Mouse (Mus musculus) lung, embryonic 14.5 days (tissue): ENCODE data around the gene Rsc1a1. TPM values are rescaled to one million over a fixed set of nuclear protein-coding genes. Genes with fewer than 3 reads are reported as not detected.

Experiments
- ATAC-seq: fragments of 200-750 bp; cut with Nextera tagmentation; 2 replicates; pipeline ENCODE4 v1.8.0; 2017; ENCODE audit warnings: mild to moderate bottlenecking, moderate TSS enrichment, moderate library complexity; ENCODE audit not compliant: insufficient read depth
- DNase-seq: peaks from one replicate; pipeline ENCODE4 v3.0.0-alpha.2; 2015
- H3K27ac ChIP-seq: fragments of 300-500 bp; sonication (generic); 2 replicates; pipeline ENCODE4 v1.5.1; 2014; ENCODE audit warnings: low read depth, mild to moderate bottlenecking, moderate library complexity
- H3K27me3 ChIP-seq: fragments of 300-500 bp; sonication (generic); 2 replicates; pipeline ENCODE4 v1.6.1; 2014; ENCODE audit warnings: low read length, control low read depth; ENCODE audit not compliant: insufficient read depth
- H3K36me3 ChIP-seq: fragments of 300-500 bp; sonication (generic); 2 replicates; pipeline ENCODE4 v1.6.1; 2014; ENCODE audit warnings: control low read depth; ENCODE audit not compliant: insufficient read depth
- H3K4me1 ChIP-seq: fragments of 300-500 bp; sonication (generic); 2 replicates; pipeline ENCODE4 v1.6.1; 2014; ENCODE audit warnings: antibody characterized with exemption, control low read depth; ENCODE audit not compliant: insufficient read depth
- H3K4me2 ChIP-seq: fragments of 300-500 bp; sonication (generic); 2 replicates; pipeline ENCODE4 v1.6.1; 2014; ENCODE audit warnings: mild to moderate bottlenecking
- H3K4me3 ChIP-seq: fragments of 300-500 bp; sonication (generic); 2 replicates; pipeline ENCODE4 v1.5.1; 2014; ENCODE audit warnings: low read depth, low read length
- H3K9ac ChIP-seq: fragments of 300-500 bp; sonication (generic); 2 replicates; pipeline ENCODE4 v1.6.1; 2014
- H3K9me3 ChIP-seq: fragments of 300-500 bp; sonication (generic); 2 replicates; pipeline ENCODE4 v1.6.1; 2016; ENCODE audit warnings: low read depth, low read length, control low read depth
- CTCF ChIP-seq: IDR thresholded peaks from 2 replicates; pipeline ENCODE4 v1.5.1; 2016; ENCODE audit warnings: antibody characterized with exemption, low read depth
- WGBS: fragments of 180-500 bp; shearing (Covaris S2); extraction: QIAGEN DNeasy Blood & Tissue Kit; methylation state at CpG from one replicate; pipeline ENCODE4 v1.1.7; 2014; 5-methylcytosine and 5-hydroxymethylcytosine counted together
- polyA plus RNA-seq: library from polyadenylated mRNA; unstranded; fragments of >200 nt; fragmentation: Nextera tagmentation; extraction: Ambion mirVana; gene quantifications from 2 replicates; pipeline ENCODE4 v1.2.1, GENCODE M21; 2014

Rsc1a1 gene
- polyA plus RNA-seq, 1 experiment from 2014 or later = 3.2 TPM

DNA sequence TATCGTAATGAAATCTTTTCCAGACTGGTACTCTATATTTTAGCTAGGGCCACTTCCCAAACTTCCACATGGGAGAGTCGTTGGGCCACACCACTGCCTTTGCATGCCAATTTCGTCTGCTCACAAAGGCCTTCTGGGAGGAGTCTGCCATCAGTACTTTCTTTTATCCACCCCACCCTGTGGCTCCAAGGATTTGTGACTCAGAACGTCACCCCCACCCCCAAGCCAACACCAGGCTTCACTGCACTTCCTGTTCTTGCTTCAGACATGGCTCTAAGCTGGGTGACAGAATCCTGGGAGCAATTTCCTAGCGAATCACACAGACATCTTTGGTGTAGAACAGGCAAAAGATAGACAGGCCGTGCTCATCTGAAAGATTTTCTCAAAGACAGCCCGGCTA is 3.6 kb downstream of the Rsc1a1 start:
- 51% methylated on average over 7 of the region's 7 CpGs for WGBS
- no peak overlapping the region for H3K4me3 ChIP-seq
- no peak for DNase-seq
- H3K9me3 ChIP-seq = no peaks in the 10 kb centered on the region
- no peak overlapping the region for H3K27ac ChIP-seq
- H3K27me3 ChIP-seq = no peaks in the 10 kb centered on the region
- ATAC-seq = no peak
- no peak overlapping the region for H3K4me2 ChIP-seq
- no peak for TF ChIP-seq CTCF
- no peak overlapping the region for H3K9ac ChIP-seq
- H3K36me3 ChIP-seq = peaks cover 48% of the 10 kb centered on the region
- 0 out of 2 replicates have a peak, but pooled peaks cover 3% of the 10 kb centered on the region for H3K4me1 ChIP-seq

DNA sequence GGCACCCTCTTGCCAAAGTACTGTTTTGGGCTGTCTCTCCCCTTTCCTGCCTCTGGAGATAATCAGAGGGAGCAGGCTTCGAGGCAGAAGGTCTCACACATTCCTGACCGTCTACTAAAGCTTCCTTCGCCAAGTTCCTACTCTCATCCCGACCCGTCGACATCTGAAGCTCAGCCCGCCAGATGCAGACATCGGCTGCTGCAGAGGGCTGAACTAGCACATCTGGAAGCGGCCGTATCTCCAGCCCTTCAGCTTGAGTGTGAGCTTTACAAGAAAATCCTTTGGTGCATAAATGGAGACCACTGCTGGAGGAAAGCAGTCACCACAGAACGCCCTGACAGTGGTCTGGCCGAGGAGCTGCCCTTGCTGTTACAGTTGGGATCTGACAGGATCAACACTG is 4.5 kb downstream of the Rsc1a1 start:
- Histone ChIP-seq H3K9ac (no peak overlapping the region), H3K27me3 (no peaks in the 10 kb centered on the region), H3K27ac (peak overlapping the region; percentile 39; the same call in 1 of the 2 replicates), H3K9me3 (no peaks in the 10 kb centered on the region), H3K36me3 (peaks cover 40% of the 10 kb centered on the region), H3K4me1 (0 out of 2 replicates have a peak, but pooled peaks cover 3% of the 10 kb centered on the region), H3K4me2 (no peak overlapping the region), H3K4me3 (no peak overlapping the region)
- 41% methylated on average over 12 of the region's 12 CpGs for whole genome bisulfite sequencing
- no peak for TF ChIP-seq CTCF
- ATAC-seq (peak; percentile 51; the same call in 1 of the 2 replicates), DNase-seq (peak; percentile 68)

DNA sequence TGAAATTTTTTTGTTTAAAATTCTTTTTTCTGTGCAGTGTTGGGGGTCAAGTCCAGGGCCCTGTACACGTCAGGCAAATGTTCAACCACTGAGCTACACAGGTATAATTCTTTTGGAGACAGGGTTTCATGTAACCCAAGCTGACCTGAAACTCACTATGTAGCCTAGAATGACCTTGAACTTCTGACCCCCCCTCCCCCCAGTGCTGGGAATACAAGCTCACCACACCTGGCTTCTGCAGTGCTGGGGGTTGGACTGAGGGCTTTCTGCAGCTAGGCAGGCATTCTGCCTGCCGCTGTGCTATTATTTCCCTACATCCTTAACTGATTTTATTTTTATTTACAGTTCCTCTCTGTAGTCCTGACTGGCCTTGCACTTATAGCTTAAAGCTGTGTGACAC is 6.4 kb downstream of the Rsc1a1 start:
- H3K27ac ChIP-seq = no peak overlapping the region
- no peak for TF ChIP-seq CTCF
- ATAC-seq = no peak

DNA sequence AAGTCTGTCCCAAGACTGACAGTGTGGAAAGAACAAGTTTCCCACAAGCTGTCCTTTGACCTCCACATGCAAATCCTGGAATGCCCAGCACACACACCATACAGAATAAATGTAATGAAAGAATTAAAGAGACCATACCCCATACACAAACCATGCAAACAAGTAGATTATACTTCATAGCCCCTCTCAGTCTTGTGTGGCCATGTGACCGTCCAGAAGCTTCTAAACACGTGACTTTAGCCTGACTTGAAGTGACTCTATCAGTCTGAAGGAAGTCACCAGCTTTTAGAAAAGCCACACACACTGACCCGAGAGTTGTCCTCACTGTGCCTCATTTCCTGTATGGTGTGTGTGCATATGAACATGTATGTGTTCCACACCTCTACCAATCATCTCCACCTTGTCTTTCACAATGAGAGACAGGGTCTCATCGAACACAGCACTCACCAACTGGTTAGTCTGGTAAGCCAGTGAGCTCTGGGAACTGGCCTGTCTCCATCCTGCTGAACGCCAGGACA is 8.9 kb downstream of the Rsc1a1 start:
- no peak for TF ChIP-seq CTCF
- Histone ChIP-seq H3K4me3 (no peak overlapping the region), H3K36me3 (no peaks in the 10 kb centered on the region), H3K27ac (no peak overlapping the region), H3K9ac (no peak overlapping the region), H3K4me2 (no peak overlapping the region), H3K4me1 (no peaks in the 10 kb centered on the region), H3K27me3 (no peaks in the 10 kb centered on the region), H3K9me3 (no peaks in the 10 kb centered on the region)
- ATAC-seq (no peak), DNase-seq (no peak)
- WGBS = 73% methylated on average over 5 of the region's 5 CpGs

More for the DNA sequence above, 6.4 kb downstream of the Rsc1a1 start:
- Histone ChIP-seq H3K27me3 (no peaks in the 10 kb centered on the region), H3K4me1 (0 out of 2 replicates have a peak, but pooled peaks cover 3% of the 10 kb centered on the region), H3K4me3 (no peak overlapping the region), H3K9ac (no peak overlapping the region), H3K9me3 (no peaks in the 10 kb centered on the region), H3K36me3 (peaks cover 21% of the 10 kb centered on the region), H3K4me2 (no peak overlapping the region)
- 85% methylated on average over 2 of the region's 2 CpGs for WGBS
- no peak for DNase-seq

DNA sequence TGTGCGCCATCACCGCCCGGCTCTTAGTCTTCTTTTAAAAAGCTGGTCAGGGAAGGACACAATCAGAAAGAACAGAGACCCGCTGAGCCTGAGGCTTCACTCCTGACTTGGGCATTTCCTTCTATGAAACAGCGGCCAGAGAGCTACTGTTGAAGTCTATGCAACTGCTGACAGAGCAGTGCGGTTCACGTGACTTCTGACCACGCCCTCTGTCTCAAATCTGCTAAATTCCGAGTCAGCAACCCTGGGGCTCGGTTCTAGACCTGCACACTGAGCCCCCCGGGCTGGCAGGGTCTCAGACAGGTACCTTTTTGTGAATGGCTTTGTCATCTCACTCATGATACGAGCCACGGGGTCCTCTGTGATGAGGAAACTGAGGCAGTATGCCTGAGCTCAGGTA is 13.1 kb downstream of the Rsc1a1 start:
- H3K4me1 ChIP-seq = no peaks in the 10 kb centered on the region
- H3K4me2 ChIP-seq = no peak overlapping the region
- 72% methylated on average over 13 of the region's 13 CpGs for WGBS
- no peaks in the 10 kb centered on the region for H3K27me3 ChIP-seq
- no peak for TF ChIP-seq CTCF
- no peak overlapping the region for H3K4me3 ChIP-seq
- DNase-seq (peak; percentile 36), ATAC-seq (no peak)
- no peak overlapping the region for H3K27ac ChIP-seq
- H3K9ac ChIP-seq = no peak overlapping the region
- no peaks in the 10 kb centered on the region for H3K9me3 ChIP-seq
- H3K36me3 ChIP-seq = no peaks in the 10 kb centered on the region

DNA sequence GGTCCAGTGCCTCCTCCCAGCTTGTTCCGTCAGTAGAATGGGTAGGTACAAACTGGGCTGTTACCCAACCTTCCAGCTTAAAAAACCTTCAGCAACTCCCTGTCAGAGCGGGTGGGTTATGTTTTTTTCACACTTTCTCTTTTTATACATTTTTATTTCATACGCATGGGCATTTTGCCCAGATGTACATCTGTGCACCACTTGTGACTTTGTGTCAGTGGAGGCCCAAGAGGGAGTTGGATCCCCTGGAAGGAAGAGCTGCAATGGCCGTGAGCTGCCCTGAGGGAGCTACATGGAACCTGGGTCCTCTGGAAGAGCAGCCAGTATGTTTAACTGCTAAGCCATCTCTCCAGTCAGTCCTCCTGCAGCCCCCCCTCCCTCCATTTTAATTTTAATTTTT is 14.0 kb downstream of the Rsc1a1 start:
- peak; percentile 80 for ATAC-seq

DNA sequence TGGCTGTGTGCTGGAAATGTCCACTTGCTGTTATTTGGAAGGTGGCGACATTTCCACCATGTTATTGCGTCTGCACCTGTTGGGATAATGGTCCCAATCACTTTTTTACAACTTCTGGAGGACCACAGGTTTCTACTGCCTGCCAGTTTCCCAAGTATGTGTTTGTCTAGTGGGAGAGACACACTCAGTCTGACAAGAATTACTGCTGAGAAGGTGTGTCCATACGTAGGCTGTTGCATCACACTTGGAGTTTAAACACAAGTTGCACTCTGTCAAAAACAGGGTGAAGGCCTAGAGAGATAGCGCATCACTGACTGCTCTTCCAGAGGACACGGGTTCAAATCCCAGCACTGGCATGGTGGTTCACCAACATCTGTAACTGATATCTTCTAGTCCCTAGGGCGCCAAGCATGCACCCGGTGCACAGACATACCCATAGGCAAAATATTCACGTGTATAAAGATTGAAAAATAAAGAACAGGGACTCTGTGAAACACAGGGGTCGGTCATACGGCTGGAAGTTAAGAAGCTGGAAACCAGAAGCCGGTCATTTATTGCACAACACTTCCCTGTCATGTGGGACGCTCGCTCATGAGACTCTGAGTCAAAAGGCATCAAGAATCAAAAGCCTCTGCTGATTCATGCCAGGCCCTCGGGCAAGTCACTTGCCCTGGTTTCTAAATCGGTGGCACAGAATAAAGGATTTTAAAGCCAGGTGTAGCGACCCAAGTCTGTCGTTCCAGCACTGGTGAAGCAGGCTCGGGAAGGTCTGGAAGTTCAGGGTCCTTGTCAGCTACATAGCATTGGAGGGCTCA is 15.3 kb downstream of the Rsc1a1 start:
- no peaks in the 10 kb centered on the region for H3K27me3 ChIP-seq
- ATAC-seq (no peak), DNase-seq (peak; percentile 54)
- no peak overlapping the region for H3K4me2 ChIP-seq
- H3K36me3 ChIP-seq = no peaks in the 10 kb centered on the region
- H3K9me3 ChIP-seq = no peaks in the 10 kb centered on the region
- H3K27ac ChIP-seq = no peak overlapping the region
- TF ChIP-seq CTCF = no peak
- H3K4me1 ChIP-seq = no peaks in the 10 kb centered on the region
- H3K9ac ChIP-seq = no peak overlapping the region
- whole genome bisulfite sequencing = 72% methylated on average over 18 of the region's 18 CpGs
- no peak overlapping the region for H3K4me3 ChIP-seq

More for the DNA sequence above, 14.0 kb downstream of the Rsc1a1 start:
- H3K4me1 ChIP-seq = no peaks in the 10 kb centered on the region
- WGBS = 32% methylated on average over 4 of the region's 4 CpGs
- H3K9ac ChIP-seq = no peak overlapping the region
- no peaks in the 10 kb centered on the region for H3K27me3 ChIP-seq
- TF ChIP-seq CTCF = no peak
- peak; percentile 92 for DNase-seq
- 0 out of 2 replicates have a peak overlapping the region, but pooled peaks have one; percentile 33 for H3K27ac ChIP-seq
- no peaks in the 10 kb centered on the region for H3K36me3 ChIP-seq
- H3K9me3 ChIP-seq = no peaks in the 10 kb centered on the region
- no peak overlapping the region for H3K4me2 ChIP-seq
- H3K4me3 ChIP-seq = no peak overlapping the region
